Mouse (Mus musculus): ENCODE measurements at regions not wholly inside any gene's neighbourhood (a gene's known extent, or its start where the extent isn't known, plus 50 kb on each side); places are given as distances from the start of the nearest gene placed in this dataset.

DNA sequence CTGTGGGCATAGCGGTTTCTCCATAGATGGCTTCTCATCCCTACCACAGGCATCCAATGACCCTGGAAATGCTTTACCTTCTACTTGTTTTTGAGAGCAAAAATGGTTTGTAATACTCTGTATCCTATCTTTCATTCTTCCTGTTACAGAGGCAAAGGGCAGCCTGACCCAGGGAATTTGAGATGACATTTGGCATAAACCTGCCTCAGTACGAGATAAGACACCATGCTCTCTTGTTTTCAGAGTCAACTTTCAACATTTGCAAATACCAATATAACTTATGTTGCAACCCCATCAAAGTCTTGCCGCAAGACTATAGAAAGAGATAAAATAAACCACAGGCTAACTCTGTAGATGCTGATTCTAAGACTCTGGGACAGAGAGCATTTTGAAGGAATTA, 350.5 kb downstream of the Cypt12 start:
- TF ChIP-seq CTCF (IDR thresholded peaks at IDR 0.05; ENCODE audit: control insufficient read depth, insufficient read depth, insufficient replicate concordance, low read depth, low read length), result no peak
- no peak for TF ChIP-seq POLR2A (IDR thresholded peaks at IDR 0.05; ENCODE audit: control insufficient read depth, low read depth, low read length)

Measured in testis, adult 2 months (tissue).